Mouse (Mus musculus) gastrocnemius, postnatal 14 days (tissue): ENCODE measurements at regions not wholly inside any gene's neighbourhood (a gene's known extent, or its start where the extent isn't known, plus 50 kb on each side); places are given as distances from the start of the nearest gene placed in this dataset.

Source experiments
- DNase-seq: peaks from one replicate; pipeline ENCODE4 v3.0.0; 2021; ENCODE audit warnings: mixed read lengths
- intact Hi-C: fragments of 180-260 bp; cut with DNase I; formaldehyde crosslinking; loops from one replicate; pipeline ENCODE4 v1.15.1; 2025; ENCODE audit warnings: low total_unique reads

GRCm38 (mm10) chr13:97573601-97574000, 186.8 kb downstream of the Gm10260 start:
- DNase-seq = no peak
- intact Hi-C loops = no loop called here

- intact Hi-C loops = no loop called here
- no peak for DNase-seq
Measured at GRCm38 (mm10) chr13:97572352-97572751, 188.1 kb downstream of the Gm10260 start.

DNA sequence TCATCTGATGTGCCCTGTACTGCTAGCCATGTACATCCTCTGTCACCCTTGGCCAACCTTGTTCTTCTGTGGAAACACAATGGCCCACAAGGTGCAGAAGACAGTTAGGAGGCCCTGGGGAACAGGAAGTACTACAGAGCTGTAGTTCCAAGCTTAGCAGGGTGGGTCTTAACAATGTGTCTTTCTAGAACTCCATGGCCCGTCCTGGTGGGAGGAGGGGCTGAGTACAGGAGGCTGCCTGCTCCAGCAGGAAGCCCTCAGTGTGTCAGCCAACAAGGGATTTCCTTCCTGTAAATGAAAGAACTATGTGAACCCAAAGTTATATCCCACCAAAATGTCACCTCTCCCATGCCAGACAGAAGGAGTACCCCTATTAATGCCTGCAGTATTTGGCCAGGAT, 190.4 kb downstream of the Gm10260 start:
- intact Hi-C loops = no loop called here
- DNase-seq = no peak

- no peak for DNase-seq
- intact Hi-C loops = no loop called here
Measured at GRCm38 (mm10) chr13:97567632-97568031, 192.8 kb downstream of the Gm10260 start.

- peak; percentile 65 for DNase-seq
- intact Hi-C loops = no loop called here
Measured at GRCm38 (mm10) chr13:97566071-97566470, 194.4 kb downstream of the Gm10260 start.

GRCm38 (mm10) chr13:97562241-97562640, 198.2 kb downstream of the Gm10260 start:
- no peak for DNase-seq
- intact Hi-C loops = no loop called here

DNA sequence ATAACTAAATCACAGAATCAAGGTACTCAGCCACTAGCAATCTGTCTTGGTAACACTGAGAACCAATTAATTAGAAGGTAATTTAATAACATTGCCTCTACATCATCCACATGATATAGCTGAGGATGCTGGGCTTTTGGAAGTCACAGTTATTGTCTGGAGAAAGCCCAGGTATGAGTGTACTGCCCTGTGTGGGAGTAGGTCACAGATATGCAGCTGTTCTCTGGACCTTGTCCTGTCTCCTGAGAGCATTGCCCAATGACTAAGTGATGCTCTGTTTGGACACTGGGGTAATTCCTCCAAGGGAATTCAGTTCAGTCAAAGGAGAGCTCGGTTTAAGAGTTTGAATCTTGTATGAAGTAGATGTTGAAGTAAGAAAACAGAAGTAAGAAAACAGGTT, 199.6 kb downstream of the Gm10260 start:
- intact Hi-C loops = no loop called here
- no peak for DNase-seq

- DNase-seq = no peak
- intact Hi-C loops = no loop called here
Measured at GRCm38 (mm10) chr13:97559611-97560385, 200.6 kb downstream of the Gm10260 start.

- intact Hi-C loops = no loop called here
- DNase-seq = no peak
Measured at GRCm38 (mm10) chr13:97558884-97559283, 201.5 kb downstream of the Gm10260 start.

GRCm38 (mm10) chr13:97555312-97555711, 205.1 kb downstream of the Gm10260 start:
- intact Hi-C loops = no loop called here
- DNase-seq = no peak

GRCm38 (mm10) chr13:97554601-97555000, 205.8 kb downstream of the Gm10260 start:
- no peak for DNase-seq
- intact Hi-C loops = no loop called here

DNA sequence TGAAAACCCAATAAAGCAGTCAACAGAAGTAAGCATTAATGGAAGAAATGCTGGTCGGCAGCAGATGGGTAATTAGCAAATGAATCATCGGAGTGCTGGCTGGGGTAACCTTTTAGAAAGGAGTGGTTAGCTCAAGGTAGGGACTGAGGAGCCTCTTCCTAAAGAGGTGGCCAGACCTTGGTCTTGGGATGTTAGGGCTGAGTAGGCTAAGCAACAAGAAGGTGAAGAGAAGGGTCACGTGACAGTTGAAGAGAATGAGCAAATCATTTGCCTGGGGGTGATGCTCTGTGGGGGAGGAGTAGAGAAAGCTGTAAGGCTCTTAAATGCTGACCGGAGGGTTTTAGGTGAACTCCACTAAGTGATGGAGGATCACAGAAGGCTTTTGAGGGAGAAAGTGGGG, 208.2 kb downstream of the Gm10260 start:
- no peak for DNase-seq
- intact Hi-C loops = no loop called here

DNA sequence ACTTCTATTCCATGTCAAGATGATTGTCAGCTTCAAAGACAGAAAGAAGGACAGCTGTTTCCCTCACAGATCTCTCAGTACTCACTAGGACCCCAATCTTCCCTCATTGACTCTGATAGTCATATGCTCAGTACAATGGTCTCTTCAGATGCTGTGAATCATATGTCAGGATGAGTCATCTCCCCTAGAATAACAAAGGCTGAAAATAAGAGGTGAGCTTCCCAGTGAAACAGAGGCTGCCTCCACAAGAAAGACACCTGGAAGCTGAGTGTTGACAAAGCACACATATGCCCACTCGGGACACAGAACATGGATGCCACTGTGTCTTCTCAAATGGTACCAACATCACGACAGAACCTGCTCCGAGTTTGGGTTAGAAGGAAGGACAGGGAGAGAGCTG, 209.6 kb downstream of the Gm10260 start:
- intact Hi-C loops = no loop called here
- no peak for DNase-seq

DNA sequence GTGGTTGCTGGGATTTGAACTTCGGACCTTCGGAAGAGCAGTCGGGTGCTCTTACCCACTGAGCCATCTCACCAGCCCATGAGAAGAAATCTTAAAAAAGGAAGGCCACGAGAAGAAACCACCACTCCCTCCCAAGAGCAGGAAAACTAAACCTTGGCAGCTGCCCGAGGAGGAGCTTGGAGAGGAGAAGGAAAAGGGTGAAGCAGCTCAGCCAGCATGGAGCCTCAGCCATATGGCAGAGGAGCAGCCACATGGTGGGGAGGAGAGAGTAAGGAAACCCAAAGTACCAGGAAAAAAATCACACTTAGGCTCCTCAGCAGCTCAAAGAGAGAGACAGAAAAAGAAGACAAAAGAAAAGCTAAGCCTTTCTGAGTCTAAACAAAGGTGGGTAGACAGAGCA, 210.3 kb downstream of the Gm10260 start:
- no peak for DNase-seq
- intact Hi-C loops = no loop called here

- no peak for DNase-seq
- intact Hi-C loops = no loop called here
Measured at GRCm38 (mm10) chr13:97549384-97549783, 211.0 kb downstream of the Gm10260 start.

- intact Hi-C loops = no loop called here
- peak; percentile 64 for DNase-seq
Measured at GRCm38 (mm10) chr13:97548527-97548977, 211.9 kb downstream of the Gm10260 start.

GRCm38 (mm10) chr13:97546936-97547335, 213.5 kb downstream of the Gm10260 start:
- intact Hi-C loops = no loop called here
- DNase-seq = no peak

DNA sequence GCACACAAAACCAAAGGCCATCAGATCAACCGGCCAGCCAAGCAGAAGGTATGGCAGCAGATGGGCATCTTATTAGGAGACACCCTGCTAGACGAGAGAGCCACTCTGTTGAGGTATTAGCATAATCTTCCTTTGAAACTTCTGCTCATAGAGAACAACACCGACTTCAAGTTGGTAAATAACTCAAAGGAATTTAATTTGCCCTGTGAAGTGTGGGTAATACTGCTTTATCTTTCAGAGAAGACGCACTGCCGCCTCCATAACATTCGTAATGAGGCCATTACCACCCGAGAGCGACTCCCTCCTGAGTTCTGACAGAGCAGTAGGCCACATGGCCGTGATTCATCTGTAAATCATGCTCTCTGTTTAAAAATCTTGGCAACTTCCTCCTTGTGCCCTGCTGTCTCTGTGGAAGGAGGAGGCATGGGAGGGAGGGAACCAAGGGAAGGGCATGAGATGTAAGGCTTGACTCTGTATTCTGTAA, 214.4 kb downstream of the Gm10260 start:
- no peak for DNase-seq
- intact Hi-C loops = no loop called here

DNA sequence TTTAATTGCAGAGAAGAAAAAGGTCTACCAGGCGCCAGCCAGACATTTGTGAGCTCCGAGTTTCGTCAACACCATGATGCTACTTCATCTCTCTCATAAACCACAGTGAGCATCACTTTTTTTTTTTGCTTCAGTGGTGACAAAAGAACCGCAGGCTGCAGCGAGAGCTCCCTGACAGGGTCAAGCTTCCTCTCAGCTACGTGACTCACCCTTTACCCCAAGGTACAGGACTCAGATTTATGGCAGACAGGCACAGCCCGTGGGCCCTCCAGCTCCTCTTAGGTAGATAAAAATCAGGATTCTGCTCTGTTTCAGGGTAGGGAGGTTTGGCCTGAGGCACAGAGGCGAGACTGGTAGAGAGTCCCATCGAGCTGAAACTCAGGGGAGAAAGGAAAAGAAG, 220.7 kb downstream of the Gm10260 start:
- intact Hi-C loops = no loop called here
- no peak for DNase-seq

DNA sequence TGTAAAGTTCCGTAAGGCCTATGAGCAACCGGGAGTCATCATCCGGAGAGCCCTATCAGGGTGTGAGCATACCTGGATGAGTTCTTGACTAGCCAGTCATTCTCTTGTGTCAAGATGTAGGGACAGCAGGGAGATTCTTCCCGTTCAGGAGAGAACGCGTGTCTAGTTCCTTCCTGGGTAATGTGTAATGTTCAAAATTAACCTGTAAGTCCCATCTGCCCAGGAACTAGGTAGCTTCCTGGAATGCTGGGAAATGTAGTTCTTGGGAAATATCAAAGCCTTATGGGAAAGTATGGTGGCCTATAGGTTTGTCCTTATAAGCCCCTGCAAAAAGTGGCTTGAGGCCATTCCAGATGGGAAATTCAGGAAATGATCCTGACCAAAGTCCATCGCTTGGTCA, 222.0 kb downstream of the Gm10260 start:
- no peak for DNase-seq
- intact Hi-C loops = no loop called here

GRCm38 (mm10) chr13:97537686-97538085, 222.7 kb downstream of the Gm10260 start:
- DNase-seq = no peak
- intact Hi-C loops = no loop called here

DNA sequence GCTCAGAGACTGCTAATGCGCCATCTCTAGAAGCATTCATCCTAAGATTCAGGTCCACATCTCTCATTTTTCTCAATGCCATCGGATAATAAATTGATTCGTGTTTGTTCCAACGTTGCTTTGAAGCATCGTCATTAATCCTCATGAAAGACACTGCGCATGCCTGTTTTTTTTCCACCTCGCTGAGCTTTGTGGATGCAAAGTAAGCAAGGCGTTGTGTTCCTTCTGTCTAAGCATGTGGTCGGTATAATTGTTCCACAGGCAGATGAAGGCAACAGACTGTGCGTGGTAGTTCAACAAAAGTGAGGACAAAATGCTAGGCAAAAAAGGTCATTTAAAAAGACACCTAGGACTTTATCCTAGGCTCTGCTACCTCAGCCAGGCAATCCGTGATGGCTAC, 223.2 kb downstream of the Gm10260 start:
- DNase-seq = no peak
- intact Hi-C loops = no loop called here
